Mouse (Mus musculus): ENCODE measurements around the gene Rsph6a. TPM values are rescaled to one million over a fixed set of nuclear protein-coding genes. Genes with fewer than 3 reads are reported as not detected.

The Rsph6a gene
- polyA plus RNA-seq (2016; fragmentation: Nextera tagmentation; extraction: Ambion mirVana) = not detected in 2 replicates

GRCm38 (mm10) chr7:19054047-19054776 is at the start of gene Rsph6a:
Rsph6a (plus strand) TSS chr7:19054690.
- Histone ChIP-seq H3K4me3 (peak within 1 kb of the TSS; percentile 44), H3K27me3 (replicated peaks; ENCODE audit: low read depth, poor library complexity, severe bottlenecking) (no peaks in the 10 kb centered on the region), H3K36me3 (replicated peaks) (peaks cover 76% of the 10 kb centered on the region), H3K9me3 (no peaks in the 10 kb centered on the region), H3K27ac (replicated peaks) (peak within 1 kb of the TSS; percentile 8), H3K4me1 (peaks cover 13% of the 10 kb centered on the region)
- WGBS = 29% methylated on average over 33 of the region's 33 CpGs
- peak; percentile 84 for DNase-seq (ENCODE audit: low spot score)

- Histone ChIP-seq H3K36me3 (replicated peaks) (peaks cover 33% of the 10 kb centered on the region), H3K27ac (replicated peaks) (0 out of 2 replicates have a peak overlapping the region, but pooled peaks have one; percentile 7), H3K9me3 (no peaks in the 10 kb centered on the region), H3K27me3 (replicated peaks; ENCODE audit: low read depth, poor library complexity, severe bottlenecking) (no peaks in the 10 kb centered on the region), H3K4me3 (peak overlapping the region; percentile 72), H3K4me1 (peaks cover 56% of the 10 kb centered on the region)
- WGBS = 82% methylated on average over 34 of the region's 34 CpGs
- no peak for DNase-seq (ENCODE audit: low spot score)
Measured at GRCm38 (mm10) chr7:19005417-19006121, 48.9 kb upstream of the Rsph6a start.

- peak overlapping the region; percentile 72 for H3K4me3 ChIP-seq
Measured at GRCm38 (mm10) chr7:19006476-19006875, 48.0 kb upstream of the Rsph6a start.

GRCm38 (mm10) chr7:19007026-19007977 is 47.2 kb upstream of the Rsph6a start:
- Histone ChIP-seq H3K27ac (replicated peaks) (no peak overlapping the region), H3K4me1 (peaks cover 49% of the 10 kb centered on the region), H3K27me3 (replicated peaks; ENCODE audit: low read depth, poor library complexity, severe bottlenecking) (no peaks in the 10 kb centered on the region), H3K36me3 (replicated peaks) (peaks cover 33% of the 10 kb centered on the region), H3K4me3 (peak overlapping the region; percentile 72; the same call in 1 of the 2 replicates), H3K9me3 (no peaks in the 10 kb centered on the region)
- 82% methylated on average over 13 of the region's 13 CpGs for WGBS
- no peak for DNase-seq (ENCODE audit: low spot score)

More at GRCm38 (mm10) chr7:19006476-19006875, 48.0 kb upstream of the Rsph6a start:
- Histone ChIP-seq H3K27me3 (replicated peaks; ENCODE audit: low read depth, poor library complexity, severe bottlenecking) (no peaks in the 10 kb centered on the region), H3K27ac (replicated peaks) (no peak overlapping the region), H3K9me3 (no peaks in the 10 kb centered on the region), H3K36me3 (replicated peaks) (peaks cover 33% of the 10 kb centered on the region), H3K4me1 (peaks cover 48% of the 10 kb centered on the region)
- WGBS = 11% methylated on average over 12 of the region's 12 CpGs
- peak; percentile 85 for DNase-seq (ENCODE audit: low spot score)

- Histone ChIP-seq H3K36me3 (replicated peaks) (peaks cover 23% of the 10 kb centered on the region), H3K27ac (replicated peaks) (no peak overlapping the region), H3K4me1 (peaks cover 43% of the 10 kb centered on the region), H3K4me3 (no peak overlapping the region), H3K9me3 (no peaks in the 10 kb centered on the region), H3K27me3 (replicated peaks; ENCODE audit: low read depth, poor library complexity, severe bottlenecking) (no peaks in the 10 kb centered on the region)
- no peak for DNase-seq (ENCODE audit: low spot score)
- WGBS = 86% methylated on average over 7 of the region's 7 CpGs
Measured at GRCm38 (mm10) chr7:19010581-19010980, 43.9 kb upstream of the Rsph6a start.

- Histone ChIP-seq H3K4me1 (peaks cover 29% of the 10 kb centered on the region), H3K27me3 (replicated peaks; ENCODE audit: low read depth, poor library complexity, severe bottlenecking) (no peaks in the 10 kb centered on the region), H3K27ac (replicated peaks) (peak overlapping the region; percentile 85), H3K9me3 (no peaks in the 10 kb centered on the region), H3K4me3 (peak overlapping the region; percentile 53), H3K36me3 (replicated peaks) (peaks cover 9% of the 10 kb centered on the region)
- 1% methylated on average over 31 of the region's 31 CpGs for WGBS
- peak; percentile 53 for DNase-seq (ENCODE audit: low spot score)
Measured at GRCm38 (mm10) chr7:19012025-19012621, 42.4 kb upstream of the Rsph6a start.

- no peak overlapping the region for H3K27ac ChIP-seq (replicated peaks)
- H3K4me1 ChIP-seq = peaks cover 23% of the 10 kb centered on the region
- H3K9me3 ChIP-seq = no peaks in the 10 kb centered on the region
- peaks cover 2% of the 10 kb centered on the region; the same call in 1 of the 2 replicates for H3K36me3 ChIP-seq (replicated peaks)
- DNase-seq (ENCODE audit: low spot score) = no peak
- no peak overlapping the region for H3K4me3 ChIP-seq
- 33% methylated on average over 2 of the region's 2 CpGs for WGBS
- H3K27me3 ChIP-seq (replicated peaks; ENCODE audit: low read depth, poor library complexity, severe bottlenecking) = no peaks in the 10 kb centered on the region
Measured at GRCm38 (mm10) chr7:19012882-19013281, 41.6 kb upstream of the Rsph6a start.

GRCm38 (mm10) chr7:19014452-19014851 is 40.0 kb upstream of the Rsph6a start:
- 65% methylated on average over 15 of the region's 15 CpGs for WGBS

GRCm38 (mm10) chr7:19016042-19016441 is 38.4 kb upstream of the Rsph6a start:
- H3K36me3 ChIP-seq (replicated peaks) = no peaks in the 10 kb centered on the region
- no peak overlapping the region for H3K27ac ChIP-seq (replicated peaks)
- no peak overlapping the region for H3K4me3 ChIP-seq
- peaks cover 23% of the 10 kb centered on the region for H3K4me1 ChIP-seq
- no peaks in the 10 kb centered on the region for H3K9me3 ChIP-seq
- 91% methylated on average over 4 of the region's 4 CpGs for WGBS
- peaks cover 13% of the 10 kb centered on the region for H3K27me3 ChIP-seq (replicated peaks; ENCODE audit: low read depth, poor library complexity, severe bottlenecking)
- no peak for DNase-seq (ENCODE audit: low spot score)

More at GRCm38 (mm10) chr7:19014452-19014851, 40.0 kb upstream of the Rsph6a start:
- no peak overlapping the region for H3K27ac ChIP-seq (replicated peaks)
- no peaks in the 10 kb centered on the region for H3K36me3 ChIP-seq (replicated peaks)
- peaks cover 23% of the 10 kb centered on the region for H3K4me1 ChIP-seq
- no peaks in the 10 kb centered on the region for H3K27me3 ChIP-seq (replicated peaks; ENCODE audit: low read depth, poor library complexity, severe bottlenecking)
- DNase-seq (ENCODE audit: low spot score) = no peak
- no peak overlapping the region for H3K4me3 ChIP-seq
- no peaks in the 10 kb centered on the region for H3K9me3 ChIP-seq

- 90% methylated on average over 7 of the region's 7 CpGs for WGBS
- peaks cover 8% of the 10 kb centered on the region for H3K4me1 ChIP-seq
- no peak overlapping the region for H3K27ac ChIP-seq (replicated peaks)
- no peak overlapping the region for H3K4me3 ChIP-seq
- peaks cover 31% of the 10 kb centered on the region for H3K27me3 ChIP-seq (replicated peaks; ENCODE audit: low read depth, poor library complexity, severe bottlenecking)
- no peak for DNase-seq (ENCODE audit: low spot score)
- no peaks in the 10 kb centered on the region for H3K9me3 ChIP-seq
- no peaks in the 10 kb centered on the region for H3K36me3 ChIP-seq (replicated peaks)
Measured at GRCm38 (mm10) chr7:19017909-19018308, 36.6 kb upstream of the Rsph6a start.

- Histone ChIP-seq H3K4me1 (peaks cover 25% of the 10 kb centered on the region), H3K27me3 (replicated peaks; ENCODE audit: low read depth, poor library complexity, severe bottlenecking) (peaks cover 41% of the 10 kb centered on the region), H3K4me3 (no peak overlapping the region), H3K36me3 (replicated peaks) (no peaks in the 10 kb centered on the region), H3K9me3 (no peaks in the 10 kb centered on the region), H3K27ac (replicated peaks) (no peak overlapping the region)
- no peak for DNase-seq (ENCODE audit: low spot score)
- 20% methylated on average over 8 of the region's 8 CpGs for WGBS
Measured at GRCm38 (mm10) chr7:19021048-19021447, 33.4 kb upstream of the Rsph6a start.
